Mouse (Mus musculus) liver, adult 2 months (tissue): Measurements from ENCODE around the gene Med16.

Experiments used
- CTCF ChIP-seq: fragments of 200-500 bp; IDR thresholded peaks from 2 replicates; pipeline ENCODE4 v1.5.1; 2011; ENCODE audit warnings: low read depth, low read length, control low read depth
- POLR2A ChIP-seq: fragments of 200-500 bp; IDR thresholded peaks from 2 replicates; pipeline ENCODE4 v1.6.1; 2011; ENCODE audit warnings: low read length, control low read depth; ENCODE audit not compliant: insufficient read depth; ENCODE audit errors: extremely low read depth

- TF ChIP-seq CTCF: no peak
- no peak for TF ChIP-seq POLR2A
Measured at GRCm38 (mm10) chr10:79914948-79915596, 6.3 kb upstream of the Med16 start.
